Mouse (Mus musculus): ENCODE measurements around the gene Pcolce. TPM values are rescaled to one million over a fixed set of nuclear protein-coding genes. Genes with fewer than 3 reads are reported as not detected.
A peak's percentile ranks its signal among the peaks of the same experiment; 100 is the strongest.

Pcolce gene
- polyA plus RNA-seq, 1 experiment from 2014 or later, result 97.6 TPM

- Histone ChIP-seq H3K4me1 (ENCODE audit: control insufficient read depth, insufficient read depth, low read length) (peaks cover 51% of the 10 kb centered on the region), H3K27ac (ENCODE audit: low read depth, low read length) (no peak overlapping the region)
Measured at GRCm38 (mm10) chr5:137608654-137609190, 4.9 kb downstream of the Pcolce start.

GRCm38 (mm10) chr5:137607860-137608653 lies 5.5 kb downstream of the Pcolce start:
- ATAC-seq (ENCODE audit: low FRiP score, low TSS enrichment), result no peak

More at GRCm38 (mm10) chr5:137608654-137609190, 4.9 kb downstream of the Pcolce start:
- no peak for ATAC-seq (ENCODE audit: low FRiP score, low TSS enrichment)
- peak overlapping the region; percentile 35; the same call in 1 of the 2 replicates for H3K9ac ChIP-seq (ENCODE audit: low read depth, low read length)
- peak overlapping the region; percentile 41 for H3K4me2 ChIP-seq (replicated peaks; ENCODE audit: low read depth, low read length)
- 13% methylated on average over 21 of the region's 23 CpGs for WGBS
- peak overlapping the region; percentile 18; the same call in 1 of the 2 replicates for H3K4me3 ChIP-seq (ENCODE audit: low read length)
- H3K27me3 ChIP-seq (ENCODE audit: control insufficient read depth, insufficient read depth, low read length), result no peaks in the 10 kb centered on the region
- H3K36me3 ChIP-seq (ENCODE audit: control insufficient read depth, insufficient read depth, low read length), result peaks cover 23% of the 10 kb centered on the region; the same call in 1 of the 2 replicates
- no peaks in the 10 kb centered on the region for H3K9me3 ChIP-seq (ENCODE audit: control insufficient read depth, low read length)

GRCm38 (mm10) chr5:137601365-137601729 lies 12.2 kb downstream of the Pcolce start:
- ATAC-seq (ENCODE audit: low FRiP score, low TSS enrichment), result no peak
- Histone ChIP-seq H3K27me3 (ENCODE audit: control insufficient read depth, insufficient read depth, low read length) (no peaks in the 10 kb centered on the region), H3K36me3 (ENCODE audit: control insufficient read depth, insufficient read depth, low read length) (peaks cover 18% of the 10 kb centered on the region; the same call in 1 of the 2 replicates), H3K9ac (ENCODE audit: low read depth, low read length) (peak overlapping the region; percentile 78), H3K9me3 (ENCODE audit: control insufficient read depth, low read length) (no peaks in the 10 kb centered on the region), H3K4me3 (ENCODE audit: low read length) (peak overlapping the region; percentile 79), H3K27ac (ENCODE audit: low read depth, low read length) (peak overlapping the region; percentile 59), H3K4me1 (ENCODE audit: control insufficient read depth, insufficient read depth, low read length) (peaks cover 17% of the 10 kb centered on the region), H3K4me2 (replicated peaks; ENCODE audit: low read depth, low read length) (peak overlapping the region; percentile 63)
- WGBS, result under 1% methylated on average over 22 of the region's 22 CpGs

More at GRCm38 (mm10) chr5:137607860-137608653, 5.5 kb downstream of the Pcolce start:
- Histone ChIP-seq H3K27ac (ENCODE audit: low read depth, low read length) (no peak overlapping the region), H3K36me3 (ENCODE audit: control insufficient read depth, insufficient read depth, low read length) (peaks cover 23% of the 10 kb centered on the region; the same call in 1 of the 2 replicates), H3K9ac (ENCODE audit: low read depth, low read length) (peak overlapping the region; percentile 35), H3K4me3 (ENCODE audit: low read length) (peak overlapping the region; percentile 18; the same call in 1 of the 2 replicates), H3K27me3 (ENCODE audit: control insufficient read depth, insufficient read depth, low read length) (no peaks in the 10 kb centered on the region), H3K9me3 (ENCODE audit: control insufficient read depth, low read length) (no peaks in the 10 kb centered on the region), H3K4me2 (replicated peaks; ENCODE audit: low read depth, low read length) (peak overlapping the region; percentile 41), H3K4me1 (ENCODE audit: control insufficient read depth, insufficient read depth, low read length) (peaks cover 44% of the 10 kb centered on the region)
- WGBS, result 17% methylated on average over 24 of the region's 26 CpGs

- peak within 1 kb of the TSS; percentile 79 for H3K4me3 ChIP-seq (ENCODE audit: low read length)
- peaks cover 13% of the 10 kb centered on the region; the same call in 1 of the 2 replicates for H3K36me3 ChIP-seq (ENCODE audit: control insufficient read depth, insufficient read depth, low read length)
- ATAC-seq (ENCODE audit: low FRiP score, low TSS enrichment), result peak; percentile 93
- H3K27me3 ChIP-seq (ENCODE audit: control insufficient read depth, insufficient read depth, low read length), result no peaks in the 10 kb centered on the region
- under 1% methylated on average over 41 of the region's 41 CpGs for WGBS
- peaks cover 17% of the 10 kb centered on the region for H3K4me1 ChIP-seq (ENCODE audit: control insufficient read depth, insufficient read depth, low read length)
- H3K9me3 ChIP-seq (ENCODE audit: control insufficient read depth, low read length), result no peaks in the 10 kb centered on the region
- peak within 1 kb of the TSS; percentile 80 for H3K27ac ChIP-seq (ENCODE audit: low read depth, low read length)
- H3K4me2 ChIP-seq (replicated peaks; ENCODE audit: low read depth, low read length), result peak within 1 kb of the TSS; percentile 97
- peak within 1 kb of the TSS; percentile 78 for H3K9ac ChIP-seq (ENCODE audit: low read depth, low read length)
Measured at GRCm38 (mm10) chr5:137600619-137601364, 12.8 kb downstream of the Pcolce start, which contains the start of gene Mospd3. TSS of gene Mospd3 (minus strand) at chr5:137601058.

GRCm38 (mm10) chr5:137600281-137600618 lies 13.3 kb downstream of the Pcolce start:
- H3K9ac ChIP-seq (ENCODE audit: low read depth, low read length), result peak overlapping the region; percentile 78
- H3K4me3 ChIP-seq (ENCODE audit: low read length), result peak overlapping the region; percentile 79
- peaks cover 13% of the 10 kb centered on the region; the same call in 1 of the 2 replicates for H3K36me3 ChIP-seq (ENCODE audit: control insufficient read depth, insufficient read depth, low read length)
- no peaks in the 10 kb centered on the region for H3K9me3 ChIP-seq (ENCODE audit: control insufficient read depth, low read length)
- ATAC-seq (ENCODE audit: low FRiP score, low TSS enrichment), result peak; percentile 69; the same call in 1 of the 2 replicates
- H3K4me1 ChIP-seq (ENCODE audit: control insufficient read depth, insufficient read depth, low read length), result peaks cover 17% of the 10 kb centered on the region
- H3K27me3 ChIP-seq (ENCODE audit: control insufficient read depth, insufficient read depth, low read length), result no peaks in the 10 kb centered on the region
- peak overlapping the region; percentile 97 for H3K4me2 ChIP-seq (replicated peaks; ENCODE audit: low read depth, low read length)
- peak overlapping the region; percentile 80; the same call in 1 of the 2 replicates for H3K27ac ChIP-seq (ENCODE audit: low read depth, low read length)
- WGBS, result 2% methylated on average over 19 of the region's 19 CpGs

GRCm38 (mm10) chr5:137599600-137599999 lies 14.0 kb downstream of the Pcolce start:
- Histone ChIP-seq H3K4me1 (ENCODE audit: control insufficient read depth, insufficient read depth, low read length) (peaks cover 17% of the 10 kb centered on the region), H3K4me2 (replicated peaks; ENCODE audit: low read depth, low read length) (peak overlapping the region; percentile 97), H3K4me3 (ENCODE audit: low read length) (peak overlapping the region; percentile 79), H3K36me3 (ENCODE audit: control insufficient read depth, insufficient read depth, low read length) (peaks cover 13% of the 10 kb centered on the region; the same call in 1 of the 2 replicates), H3K27ac (ENCODE audit: low read depth, low read length) (peak overlapping the region; percentile 17; the same call in 1 of the 2 replicates), H3K27me3 (ENCODE audit: control insufficient read depth, insufficient read depth, low read length) (no peaks in the 10 kb centered on the region), H3K9ac (ENCODE audit: low read depth, low read length) (peak overlapping the region; percentile 78; the same call in 1 of the 2 replicates), H3K9me3 (ENCODE audit: control insufficient read depth, low read length) (no peaks in the 10 kb centered on the region)
- ATAC-seq (ENCODE audit: low FRiP score, low TSS enrichment), result no peak
- 31% methylated on average over 9 of the region's 9 CpGs for WGBS

- WGBS, result 81% methylated on average over 2 of the region's 2 CpGs
- Histone ChIP-seq H3K4me3 (ENCODE audit: low read length) (no peak overlapping the region), H3K27ac (ENCODE audit: low read depth, low read length) (no peak overlapping the region), H3K9me3 (ENCODE audit: control insufficient read depth, low read length) (no peaks in the 10 kb centered on the region), H3K9ac (ENCODE audit: low read depth, low read length) (no peak overlapping the region), H3K36me3 (ENCODE audit: control insufficient read depth, insufficient read depth, low read length) (peaks cover 6% of the 10 kb centered on the region; the same call in 1 of the 2 replicates), H3K4me1 (ENCODE audit: control insufficient read depth, insufficient read depth, low read length) (peaks cover 17% of the 10 kb centered on the region), H3K4me2 (replicated peaks; ENCODE audit: low read depth, low read length) (no peak overlapping the region), H3K27me3 (ENCODE audit: control insufficient read depth, insufficient read depth, low read length) (no peaks in the 10 kb centered on the region)
- no peak for ATAC-seq (ENCODE audit: low FRiP score, low TSS enrichment)
Measured at GRCm38 (mm10) chr5:137598100-137598826, 15.3 kb downstream of the Pcolce start.

GRCm38 (mm10) chr5:137597625-137598024 lies 16.0 kb downstream of the Pcolce start:
- no peak overlapping the region for H3K27ac ChIP-seq (ENCODE audit: low read depth, low read length)
- H3K4me2 ChIP-seq (replicated peaks; ENCODE audit: low read depth, low read length), result no peak overlapping the region
- peaks cover 15% of the 10 kb centered on the region for H3K4me1 ChIP-seq (ENCODE audit: control insufficient read depth, insufficient read depth, low read length)
- 92% methylated on average over 6 of the region's 6 CpGs for WGBS
- H3K36me3 ChIP-seq (ENCODE audit: control insufficient read depth, insufficient read depth, low read length), result peaks cover 6% of the 10 kb centered on the region; the same call in 1 of the 2 replicates
- no peak for ATAC-seq (ENCODE audit: low FRiP score, low TSS enrichment)
- H3K9ac ChIP-seq (ENCODE audit: low read depth, low read length), result no peak overlapping the region
- H3K4me3 ChIP-seq (ENCODE audit: low read length), result no peak overlapping the region
- no peaks in the 10 kb centered on the region for H3K27me3 ChIP-seq (ENCODE audit: control insufficient read depth, insufficient read depth, low read length)
- H3K9me3 ChIP-seq (ENCODE audit: control insufficient read depth, low read length), result no peaks in the 10 kb centered on the region
